Mouse (Mus musculus): Measurements from ENCODE around the gene Rapgef4. TPM values are rescaled to one million over a fixed set of nuclear protein-coding genes. Genes with fewer than 3 reads are reported as not detected.

The Rapgef4 gene
- 478 and 555 TPM in 2 replicates for polyA plus RNA-seq (2012; rRNA removed)

DNA sequence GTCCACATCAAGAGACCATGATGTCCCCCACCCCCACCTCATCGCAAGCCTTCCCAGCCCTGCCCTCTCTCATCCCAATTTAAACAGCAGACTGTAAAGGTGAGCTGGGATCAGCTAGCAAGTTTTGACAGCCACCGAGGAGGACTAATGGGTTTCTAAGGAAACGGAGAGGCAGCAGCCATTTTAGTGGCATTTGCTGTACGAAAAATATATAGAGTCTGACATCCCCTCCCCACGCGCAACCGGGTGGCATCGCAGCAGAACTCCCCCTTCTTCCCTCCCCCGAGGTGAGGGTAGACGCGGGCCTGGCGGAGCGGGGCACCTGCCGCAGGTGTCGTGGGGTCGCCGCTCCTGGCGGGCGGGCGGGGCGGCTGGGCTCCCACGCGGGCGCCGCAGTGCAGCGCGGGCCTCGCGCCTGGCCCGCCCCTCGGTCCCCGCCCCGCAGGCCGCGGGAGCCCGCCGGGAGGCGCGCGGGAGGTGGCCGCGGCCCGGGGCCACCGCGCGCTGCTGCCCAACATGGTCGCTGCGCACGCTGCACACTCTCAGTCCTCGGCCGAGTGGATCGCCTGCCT lies at the start of gene Rapgef4:
TSS of gene Rapgef4 (plus strand) at position 470 of the 572 bp plus-strand sequence.
- Histone ChIP-seq H3K4me3 (ENCODE audit: insufficient read depth, low read length) (peak within 1 kb of the TSS; percentile 76), H3K27ac (ENCODE audit: insufficient read depth, low read length) (peak within 1 kb of the TSS; percentile 44), H3K4me1 (ENCODE audit: control insufficient read depth, insufficient read depth, low read length) (peaks cover 4% of the 10 kb centered on the region)
- no peak for TF ChIP-seq CTCF (IDR thresholded peaks at IDR 0.05; ENCODE audit: extremely low read depth, insufficient read depth, low read length)
- TF ChIP-seq POLR2A (IDR thresholded peaks at IDR 0.05; ENCODE audit: extremely low read depth, insufficient read depth, low read length): peak; percentile 44; the same call in 1 of the 2 replicates

DNA sequence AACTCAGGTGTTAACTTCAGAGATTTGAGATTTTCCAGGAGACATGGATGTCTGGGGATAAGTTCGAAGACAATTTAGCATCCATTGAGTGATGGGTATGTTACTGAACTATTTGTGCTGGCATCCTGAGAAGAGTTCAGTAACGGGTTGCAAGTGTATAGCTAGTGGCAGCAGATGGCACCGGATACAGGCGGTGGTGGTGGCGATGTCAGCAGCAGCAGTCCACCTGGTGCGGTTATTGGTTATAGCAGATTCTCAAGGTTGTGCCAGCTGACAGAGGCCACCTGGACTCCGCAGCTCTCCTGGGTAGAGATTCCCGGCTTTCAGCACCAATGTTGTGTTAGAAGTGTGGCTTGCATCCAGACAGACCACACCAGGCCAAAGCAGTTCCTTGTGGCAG lies 47.0 kb upstream of the Rapgef4 start:
- H3K4me3 ChIP-seq (ENCODE audit: insufficient read depth, low read length): no peak overlapping the region
- H3K27ac ChIP-seq (ENCODE audit: insufficient read depth, low read length): no peak overlapping the region
- TF ChIP-seq CTCF (IDR thresholded peaks at IDR 0.05; ENCODE audit: extremely low read depth, insufficient read depth, low read length) (no peak), POLR2A (IDR thresholded peaks at IDR 0.05; ENCODE audit: extremely low read depth, insufficient read depth, low read length) (no peak)
- peaks cover 3% of the 10 kb centered on the region for H3K4me1 ChIP-seq (ENCODE audit: control insufficient read depth, insufficient read depth, low read length)

DNA sequence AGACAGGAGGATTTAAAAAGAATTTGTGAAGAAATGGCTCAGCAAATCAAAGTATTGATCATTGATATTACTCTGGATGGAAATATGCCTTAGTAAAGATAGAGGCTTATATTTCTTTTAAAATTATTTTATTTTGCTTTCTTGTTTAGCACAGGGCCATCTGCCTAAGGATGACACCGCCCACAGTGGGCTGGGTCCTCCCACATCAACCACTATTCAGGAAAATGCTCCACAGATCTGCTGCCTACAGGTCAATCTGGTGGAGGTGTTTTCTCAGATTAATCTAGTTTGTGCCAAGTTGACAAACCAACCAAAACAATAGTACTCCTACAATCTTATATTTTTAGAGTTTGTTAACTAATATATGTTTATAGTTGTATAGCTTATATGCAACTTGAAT lies 44.3 kb upstream of the Rapgef4 start:
- no peak for TF ChIP-seq CTCF (IDR thresholded peaks at IDR 0.05; ENCODE audit: extremely low read depth, insufficient read depth, low read length)
- TF ChIP-seq POLR2A (IDR thresholded peaks at IDR 0.05; ENCODE audit: extremely low read depth, insufficient read depth, low read length): no peak
- peaks cover 3% of the 10 kb centered on the region for H3K4me1 ChIP-seq (ENCODE audit: control insufficient read depth, insufficient read depth, low read length)
- no peak overlapping the region for H3K4me3 ChIP-seq (ENCODE audit: insufficient read depth, low read length)
- no peak overlapping the region for H3K27ac ChIP-seq (ENCODE audit: insufficient read depth, low read length)

DNA sequence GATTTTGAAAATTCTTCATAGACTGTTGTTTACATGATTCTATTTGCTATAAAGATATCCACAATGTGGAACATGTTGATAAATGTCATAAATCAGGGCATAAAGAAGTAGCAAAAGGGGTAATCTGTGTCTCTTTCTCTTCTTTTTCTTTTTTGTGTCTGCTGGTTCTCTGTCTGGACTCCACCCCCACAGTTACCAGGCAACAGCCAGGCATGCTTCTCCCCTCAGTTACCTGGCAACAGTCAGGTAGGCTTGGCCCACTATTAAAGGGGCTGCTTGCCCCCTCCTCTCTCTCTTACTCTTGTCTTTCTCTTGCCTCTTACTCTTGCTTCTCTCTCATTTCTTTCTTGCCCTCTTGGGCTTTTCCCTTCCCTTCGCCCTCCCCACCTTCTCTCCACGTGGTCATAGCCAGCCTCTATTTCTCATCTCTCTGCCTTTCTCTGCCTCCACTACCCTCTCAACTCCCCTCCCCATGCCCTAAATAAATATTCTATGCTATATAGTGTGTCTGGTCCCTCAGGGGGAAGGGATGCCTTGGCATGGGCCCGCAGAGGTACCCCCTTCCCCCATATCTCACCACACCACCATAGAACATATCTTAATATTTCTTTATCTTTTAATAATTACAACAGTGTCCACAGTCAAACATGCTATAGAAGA lies 43.3 kb upstream of the Rapgef4 start:
- Histone ChIP-seq H3K4me1 (ENCODE audit: control insufficient read depth, insufficient read depth, low read length) (peaks cover 3% of the 10 kb centered on the region), H3K27ac (ENCODE audit: insufficient read depth, low read length) (no peak overlapping the region), H3K4me3 (ENCODE audit: insufficient read depth, low read length) (no peak overlapping the region)
- TF ChIP-seq CTCF (IDR thresholded peaks at IDR 0.05; ENCODE audit: extremely low read depth, insufficient read depth, low read length) (no peak), POLR2A (IDR thresholded peaks at IDR 0.05; ENCODE audit: extremely low read depth, insufficient read depth, low read length) (no peak)

DNA sequence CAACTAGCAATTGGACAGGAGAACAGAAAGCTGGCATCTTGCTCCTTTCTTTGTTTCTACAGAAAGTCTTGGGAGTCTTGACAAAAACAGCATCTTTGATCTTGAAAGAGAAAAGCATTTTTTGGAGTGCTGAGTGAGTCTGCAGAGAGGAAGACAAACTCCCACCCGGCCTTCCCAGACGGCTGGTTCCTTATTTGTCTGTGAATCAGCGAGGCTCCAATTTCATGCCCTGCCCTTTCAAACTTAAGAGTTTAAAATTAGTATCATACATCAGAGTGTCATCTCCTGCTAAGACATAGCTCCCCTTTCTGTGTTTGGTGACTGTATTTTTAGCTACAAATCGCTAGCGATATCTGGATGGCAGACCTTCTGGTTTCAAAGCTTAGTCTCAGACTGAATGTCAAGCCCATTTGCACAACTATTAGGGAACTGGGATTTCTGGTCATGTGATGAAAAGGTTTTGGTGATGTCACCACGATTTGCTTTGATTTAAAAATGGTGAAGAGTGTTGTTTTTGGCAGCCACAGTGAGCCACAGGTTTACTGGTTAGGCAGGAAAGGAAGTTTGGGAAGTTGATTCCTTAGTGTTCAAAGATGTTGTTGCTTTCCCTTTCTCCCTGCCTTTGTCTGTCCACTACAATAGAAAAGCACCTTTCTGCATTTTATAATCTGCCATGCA lies 42.2 kb upstream of the Rapgef4 start:
- Histone ChIP-seq H3K4me1 (ENCODE audit: control insufficient read depth, insufficient read depth, low read length) (peaks cover 3% of the 10 kb centered on the region), H3K4me3 (ENCODE audit: insufficient read depth, low read length) (no peak overlapping the region), H3K27ac (ENCODE audit: insufficient read depth, low read length) (no peak overlapping the region)
- TF ChIP-seq POLR2A (IDR thresholded peaks at IDR 0.05; ENCODE audit: extremely low read depth, insufficient read depth, low read length) (no peak), CTCF (IDR thresholded peaks at IDR 0.05; ENCODE audit: extremely low read depth, insufficient read depth, low read length) (no peak)

DNA sequence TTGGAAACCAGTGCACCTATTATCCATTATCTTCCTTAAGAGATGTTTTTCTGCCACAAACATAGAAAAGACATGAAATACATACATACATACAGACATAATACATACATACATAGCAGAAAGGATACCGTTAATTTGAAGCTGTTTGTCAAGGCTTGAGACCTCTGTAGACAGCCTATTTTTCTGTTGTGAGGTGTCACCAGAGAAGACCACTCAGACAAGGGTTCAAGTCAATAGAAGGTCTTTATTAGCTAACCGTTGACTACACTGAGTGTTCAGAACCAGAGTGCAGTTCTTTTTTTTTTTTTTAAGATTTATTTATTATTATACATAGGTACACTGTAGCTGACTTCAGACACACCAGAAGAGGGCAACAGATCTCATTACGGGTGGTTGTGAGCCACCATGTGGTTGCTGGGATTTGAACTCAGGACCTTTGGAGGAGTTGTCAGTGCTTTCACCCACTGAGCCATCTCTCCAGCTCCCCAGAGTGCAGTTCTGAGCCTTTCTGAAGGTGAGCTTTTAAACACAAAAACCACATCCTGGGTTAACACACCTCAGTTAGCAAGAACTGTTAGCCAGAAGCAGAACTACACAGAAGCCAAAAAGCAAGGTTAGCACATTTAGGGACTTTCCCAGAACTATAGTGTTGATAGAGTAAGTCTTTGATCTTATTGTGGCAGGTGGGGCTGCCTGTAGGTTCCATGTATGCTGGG lies 39.9 kb upstream of the Rapgef4 start:
- TF ChIP-seq CTCF (IDR thresholded peaks at IDR 0.05; ENCODE audit: extremely low read depth, insufficient read depth, low read length): no peak
- TF ChIP-seq POLR2A (IDR thresholded peaks at IDR 0.05; ENCODE audit: extremely low read depth, insufficient read depth, low read length): no peak
- Histone ChIP-seq H3K4me1 (ENCODE audit: control insufficient read depth, insufficient read depth, low read length) (peaks cover 3% of the 10 kb centered on the region), H3K27ac (ENCODE audit: insufficient read depth, low read length) (no peak overlapping the region), H3K4me3 (ENCODE audit: insufficient read depth, low read length) (no peak overlapping the region)

DNA sequence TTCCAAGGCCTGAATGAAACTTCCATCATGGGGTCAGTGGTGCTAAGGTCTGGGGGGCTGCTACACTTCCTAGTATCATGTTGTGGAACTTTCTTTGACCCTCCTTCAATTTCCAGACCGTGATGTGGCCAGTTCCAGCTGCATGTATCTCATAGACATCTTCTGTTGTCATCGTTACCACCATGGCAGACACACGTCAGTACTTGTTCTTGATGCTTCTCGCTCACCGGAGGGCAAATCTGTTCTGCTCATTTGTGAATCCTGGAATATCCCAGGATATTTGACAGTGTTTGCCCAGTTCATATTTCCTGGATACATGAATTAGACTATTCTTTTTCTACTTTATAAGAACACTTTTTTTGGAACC lies 39.3 kb upstream of the Rapgef4 start:
- TF ChIP-seq CTCF (IDR thresholded peaks at IDR 0.05; ENCODE audit: extremely low read depth, insufficient read depth, low read length) (no peak), POLR2A (IDR thresholded peaks at IDR 0.05; ENCODE audit: extremely low read depth, insufficient read depth, low read length) (no peak)
- H3K4me3 ChIP-seq (ENCODE audit: insufficient read depth, low read length): no peak overlapping the region

DNA sequence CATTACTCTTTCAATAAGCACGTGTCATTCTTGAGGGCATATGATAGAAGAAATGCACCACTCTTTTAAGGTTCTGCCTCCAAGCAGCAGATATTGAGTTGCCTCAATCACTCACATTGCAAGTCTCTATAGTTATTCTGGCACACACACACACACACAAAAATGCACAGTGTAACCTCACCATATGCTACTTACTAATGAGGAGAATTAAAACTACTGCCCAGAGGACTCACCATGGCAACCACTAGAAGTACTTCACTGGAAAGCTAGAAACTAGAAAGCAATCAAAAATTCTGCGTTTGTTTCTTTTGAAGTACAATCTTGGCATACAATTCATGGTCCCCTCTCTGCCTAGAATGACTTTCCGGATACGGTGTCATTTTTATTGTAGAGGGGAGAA lies 29.8 kb upstream of the Rapgef4 start:
- Histone ChIP-seq H3K27ac (ENCODE audit: insufficient read depth, low read length) (no peak overlapping the region), H3K4me3 (ENCODE audit: insufficient read depth, low read length) (no peak overlapping the region), H3K4me1 (ENCODE audit: control insufficient read depth, insufficient read depth, low read length) (no peaks in the 10 kb centered on the region)
- TF ChIP-seq POLR2A (IDR thresholded peaks at IDR 0.05; ENCODE audit: extremely low read depth, insufficient read depth, low read length): no peak
- TF ChIP-seq CTCF (IDR thresholded peaks at IDR 0.05; ENCODE audit: extremely low read depth, insufficient read depth, low read length): no peak

More for the DNA sequence above, 39.3 kb upstream of the Rapgef4 start:
- no peak overlapping the region for H3K27ac ChIP-seq (ENCODE audit: insufficient read depth, low read length)
- peaks cover 3% of the 10 kb centered on the region for H3K4me1 ChIP-seq (ENCODE audit: control insufficient read depth, insufficient read depth, low read length)

DNA sequence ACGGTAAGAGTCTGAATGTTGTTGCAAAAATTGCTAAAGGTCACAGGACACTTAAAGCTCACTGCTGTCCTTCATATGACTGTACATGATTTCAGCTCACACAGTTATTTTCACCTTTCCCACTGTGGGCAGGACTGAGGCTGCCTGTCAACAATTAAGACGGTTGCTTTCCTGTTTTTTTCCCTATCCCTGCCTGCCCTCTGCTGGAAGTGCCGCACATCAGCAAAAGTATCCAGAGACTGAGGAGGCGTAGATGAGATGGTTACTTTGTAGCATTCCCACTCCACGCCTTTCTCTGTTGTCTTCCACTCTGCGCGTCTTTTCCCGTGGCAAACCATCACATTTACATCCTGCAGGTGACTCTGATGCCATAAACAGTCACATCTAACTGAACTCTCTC lies 25.4 kb upstream of the Rapgef4 start:
- Histone ChIP-seq H3K27ac (ENCODE audit: insufficient read depth, low read length) (no peak overlapping the region), H3K4me1 (ENCODE audit: control insufficient read depth, insufficient read depth, low read length) (no peaks in the 10 kb centered on the region), H3K4me3 (ENCODE audit: insufficient read depth, low read length) (no peak overlapping the region)
- TF ChIP-seq CTCF (IDR thresholded peaks at IDR 0.05; ENCODE audit: extremely low read depth, insufficient read depth, low read length) (peak; percentile 98), POLR2A (IDR thresholded peaks at IDR 0.05; ENCODE audit: extremely low read depth, insufficient read depth, low read length) (no peak)
